Mouse (Mus musculus): ENCODE data around the gene Mapk1.

- TF ChIP-seq CTCF (IDR thresholded peaks at IDR 0.05; ENCODE audit: control insufficient read depth, insufficient read depth, insufficient read length) = no peak
- no peak for TF ChIP-seq MYOG (IDR thresholded peaks at IDR 0.05; ENCODE audit: control insufficient read depth, extremely low read depth, insufficient read length)
- no peak for TF ChIP-seq MYOD1 (IDR thresholded peaks at IDR 0.05; ENCODE audit: control insufficient read depth, insufficient read length, low read depth)
- TF ChIP-seq MAX (IDR thresholded peaks at IDR 0.05) = no peak
- no peak for TF ChIP-seq USF1 (IDR thresholded peaks at IDR 0.05; ENCODE audit: low read depth)
- TF ChIP-seq CEBPB (IDR thresholded peaks at IDR 0.05; ENCODE audit: low read depth) = no peak
Observed at GRCm38 (mm10) chr16:16978061-16978460, 5.1 kb upstream of the Mapk1 start.
